ENCODE assay signal across 18 mouse cellular contexts in genomic region chr13:24879359-24880040, GRCm38 (mm10). TPM values are rescaled to one million over a fixed set of nuclear protein-coding genes. Genes with fewer than 3 reads are reported as not detected.
DNase-seq lines count a peak whose midpoint lies in the region; ATAC-seq lines count a peak whose summit lies in the region.
"Had no signal": no experiment of that assay in that cellular context is flagged by ENCODE, and none has a peak within 500 bp of the region (broad histone marks: within the 10 kb centered on the region; RNA-seq: fewer than 3 reads in every experiment).

No protein-coding gene starts in this region.

- peaks cover 43% of the 10 kb centered on the region for H3K9me3 ChIP-seq in megakaryocyte, embryonic 14.5 days
- H3K9me3 ChIP-seq in liver, embryonic 16.5 days (replicated peaks; ENCODE audit: control insufficient read depth, low read length), result no peaks in the 10 kb centered on the region
- 0 out of 2 replicates have a peak, but pooled peaks cover 4% of the 10 kb centered on the region for H3K9me3 ChIP-seq in hindbrain, embryonic 14.5 days (ENCODE audit: control insufficient read depth, low read length)

- intact Hi-C loops in gastrocnemius, postnatal 14 days (cut with DNase I; ENCODE audit: low total_unique reads), result no loop called here

- DNase-seq in kidney, adult 11 months, result peak; percentile 92
- DNase-seq in kidney, postnatal 10 days, result peak; percentile 76
- no peak for DNase-seq in hindbrain, embryonic 14.5 days (ENCODE audit: low spot score)
- no peak for DNase-seq in gastrocnemius, postnatal 14 days
- no peak for DNase-seq in cerebellum, adult 9-10 months
- DNase-seq: cerebellum, postnatal 36 days; right cerebral cortex, adult 18-20 months; thymus, postnatal 4 days had no signal

- H3K9ac ChIP-seq in liver, embryonic 16.5 days (ENCODE audit: low read depth, low read length), result no peak overlapping the region
- H3K9ac ChIP-seq in hindbrain, embryonic 14.5 days, result no peak overlapping the region
- H3K9ac ChIP-seq: hindbrain, embryonic 12.5 days; limb, embryonic 12.5 days had no signal

- 58% methylated on average over 15 of the region's 15 CpGs for WGBS in liver, embryonic 16.5 days (ENCODE audit: insufficient replicate concordance)
- 85% methylated on average over 15 of the region's 15 CpGs for WGBS in hindbrain, embryonic 14.5 days

- no peak for ATAC-seq in megakaryocyte, adult 5-6 weeks (ENCODE audit: poor library complexity, severe bottlenecking)
- ATAC-seq in liver, embryonic 16.5 days (ENCODE audit: low read depth), result peak; percentile 65
- no peak for ATAC-seq in hindbrain, embryonic 14.5 days (ENCODE audit: low FRiP score)
- ATAC-seq: lung, postnatal 0 days had no signal

- H3K27ac ChIP-seq in liver, embryonic 16.5 days (ENCODE audit: low read length), result no peak overlapping the region
- no peak overlapping the region for H3K27ac ChIP-seq in hindbrain, embryonic 14.5 days
- H3K27ac ChIP-seq: hindbrain, embryonic 12.5 days; left cerebral cortex, adult 2 months; limb, embryonic 12.5 days had no signal

- no peaks in the 10 kb centered on the region for H3K4me1 ChIP-seq in megakaryocyte, embryonic 14.5 days
- no peaks in the 10 kb centered on the region for H3K4me1 ChIP-seq in liver, embryonic 16.5 days (ENCODE audit: control insufficient read depth, low read depth, low read length)
- no peaks in the 10 kb centered on the region for H3K4me1 ChIP-seq in hindbrain, embryonic 14.5 days (replicated peaks; ENCODE audit: control insufficient read depth, insufficient read depth, low read length)
- H3K4me1 ChIP-seq: hindbrain, embryonic 12.5 days; limb, embryonic 12.5 days had no signal

- H3K4me2 ChIP-seq in liver, embryonic 16.5 days (ENCODE audit: low read depth, low read length), result no peak overlapping the region
- no peak overlapping the region for H3K4me2 ChIP-seq in hindbrain, embryonic 14.5 days (replicated peaks)
- H3K4me2 ChIP-seq: hindbrain, embryonic 12.5 days; limb, embryonic 12.5 days had no signal

- H3K4me3 ChIP-seq in megakaryocyte, embryonic 14.5 days (replicated peaks), result peak overlapping the region; percentile 1
- no peak overlapping the region for H3K4me3 ChIP-seq in liver, embryonic 16.5 days (ENCODE audit: low read depth, low read length)
- no peak overlapping the region for H3K4me3 ChIP-seq in hindbrain, embryonic 14.5 days (replicated peaks; ENCODE audit: low read length)
- H3K4me3 ChIP-seq: hindbrain, embryonic 12.5 days; left cerebral cortex, adult 2 months; limb, embryonic 12.5 days; myocyte had no signal

- H3K36me3 ChIP-seq in megakaryocyte, embryonic 14.5 days (replicated peaks; ENCODE audit: low read length), result no peaks in the 10 kb centered on the region
- no peaks in the 10 kb centered on the region for H3K36me3 ChIP-seq in liver, embryonic 16.5 days (ENCODE audit: control insufficient read depth, insufficient read depth)
- peaks cover 6% of the 10 kb centered on the region; the same call in 1 of the 2 replicates for H3K36me3 ChIP-seq in hindbrain, embryonic 14.5 days (replicated peaks; ENCODE audit: control insufficient read depth, insufficient read depth)
- H3K36me3 ChIP-seq: limb, embryonic 12.5 days had no signal

- peaks cover 16% of the 10 kb centered on the region for H3K27me3 ChIP-seq in megakaryocyte, embryonic 14.5 days (replicated peaks)
- H3K27me3 ChIP-seq in liver, embryonic 16.5 days (ENCODE audit: control insufficient read depth, insufficient read depth, low read depth, low read length), result no peaks in the 10 kb centered on the region
- no peaks in the 10 kb centered on the region for H3K27me3 ChIP-seq in hindbrain, embryonic 14.5 days (ENCODE audit: control insufficient read depth, insufficient read depth, low read length)
- H3K27me3 ChIP-seq: hindbrain, embryonic 12.5 days; limb, embryonic 12.5 days had no signal

RNA-seq across cellular contexts. Expression of gene D130043K22Rik, which starts 34.6 kb away (rescaled TPM):
- not detected in 2 replicates for polyA plus RNA-seq in megakaryocyte, embryonic 14.5 days (2012; ENCODE audit: insufficient read depth, low replicate concordance)
- not detected in 2 replicates for total RNA-seq in megakaryocyte, adult 5-6 weeks (2015)
- not detected in 2 replicates for total RNA-seq in megakaryocyte, adult 5-6 weeks (2017)
- 0.12 and 0.27 TPM in 2 replicates for polyA plus RNA-seq in liver, embryonic 16.5 days (2015; fragmentation: Nextera tagmentation; extraction: Ambion mirVana)
- polyA plus RNA-seq in hindbrain, embryonic 14.5 days (2014; fragmentation: Nextera tagmentation; extraction: Ambion mirVana), result 5.5 and 8.0 TPM in 2 replicates
- total RNA-seq in gastrocnemius, postnatal 14 days (2021), result not detected
- total RNA-seq: granulocyte monocyte progenitor cell, adult 5-6 weeks; neutrophil, adult 5-6 weeks had no signal
- polyA plus RNA-seq: myocyte had no signal

RNA-seq across cellular contexts. Expression of gene Tdp2, which starts 48.0 kb away (rescaled TPM):
- 5.8 and 20.5 TPM in 2 replicates for polyA plus RNA-seq in megakaryocyte, embryonic 14.5 days (2012; ENCODE audit: insufficient read depth, low replicate concordance)
- total RNA-seq in megakaryocyte, adult 5-6 weeks (2015), result 45.4 and 47.7 TPM in 2 replicates
- total RNA-seq in megakaryocyte, adult 5-6 weeks (2017), result 32.9 and 35.6 TPM in 2 replicates
- 19.6 and 22.3 TPM in 2 replicates for polyA plus RNA-seq in liver, embryonic 16.5 days (2015; fragmentation: Nextera tagmentation; extraction: Ambion mirVana)
- 34.7 and 37.5 TPM in 2 replicates for polyA plus RNA-seq in hindbrain, embryonic 14.5 days (2014; fragmentation: Nextera tagmentation; extraction: Ambion mirVana)
- 1 to 10 TPM; 7.3 to 9.2 TPM for total RNA-seq in gastrocnemius, postnatal 14 days (2021)

RNA-seq across cellular contexts. Expression of gene Acot13, which starts 48.2 kb away (rescaled TPM):
- 19.1 and 40.5 TPM in 2 replicates for polyA plus RNA-seq in megakaryocyte, embryonic 14.5 days (2012; ENCODE audit: insufficient read depth, low replicate concordance)
- total RNA-seq in megakaryocyte, adult 5-6 weeks (2015), result 26.7 and 27.1 TPM in 2 replicates
- total RNA-seq in megakaryocyte, adult 5-6 weeks (2017), result 26.1 and 30.3 TPM in 2 replicates
- polyA plus RNA-seq in liver, embryonic 16.5 days (2015; fragmentation: Nextera tagmentation; extraction: Ambion mirVana), result 56.0 and 56.9 TPM in 2 replicates
- polyA plus RNA-seq in hindbrain, embryonic 14.5 days (2014; fragmentation: Nextera tagmentation; extraction: Ambion mirVana), result 55.6 and 59.9 TPM in 2 replicates
- total RNA-seq in gastrocnemius, postnatal 14 days (2021), result 100 to 1,000 TPM in 1 of 2 experiments, 10 to 100 TPM in 1; 94.2 to 119 TPM

RNA-seq across cellular contexts. Expression of gene Aldh5a1, which starts 58.0 kb away (rescaled TPM):
- polyA plus RNA-seq in megakaryocyte, embryonic 14.5 days (2012; ENCODE audit: insufficient read depth, low replicate concordance), result 0.15 TPM in 1 of 2 replicates, not detected in the other
- total RNA-seq in megakaryocyte, adult 5-6 weeks (2015), result 0.62 and 0.89 TPM in 2 replicates
- total RNA-seq in megakaryocyte, adult 5-6 weeks (2017), result 0.89 and 1.1 TPM in 2 replicates
- polyA plus RNA-seq in liver, embryonic 16.5 days (2015; fragmentation: Nextera tagmentation; extraction: Ambion mirVana), result 3.7 and 4.3 TPM in 2 replicates
- 15.8 and 16.5 TPM in 2 replicates for polyA plus RNA-seq in hindbrain, embryonic 14.5 days (2014; fragmentation: Nextera tagmentation; extraction: Ambion mirVana)
- total RNA-seq in gastrocnemius, postnatal 14 days (2021), result 1 to 10 TPM; 3.4 to 3.7 TPM

Comparison
In these comparisons a context has a peak if more than half of its experiments do, and no peak if none do; other contexts are left out.
1. DNase-seq: peak in kidney, adult 11 months (single experiment) and kidney, postnatal 10 days (single experiment); none in hindbrain, embryonic 14.5 days (single experiment), gastrocnemius, postnatal 14 days (single experiment) and cerebellum, adult 9-10 months (single experiment).